Mouse (Mus musculus) CH12.LX (cell line): Measurements from ENCODE around the gene Tpsg1.

Experiments used
- CHD2 ChIP-seq: IDR thresholded peaks from 2 replicates; pipeline ENCODE4 v1.6.1; 2011; ENCODE audit warnings: low read length, improper control_type of control experiment
- CTCF ChIP-seq, 2 experiments: IDR thresholded peaks in 1 of 2; conservative IDR thresholded peaks in 1 of 2; 2 replicates each; pipeline ENCODE4 v1.5.1; 2011 to 2012; ENCODE audit warnings: low read depth in 2 of 2, low read length in 2 of 2, improper control_type of control experiment in 1 of 2, inconsistent platforms in 1 of 2, mild to moderate bottlenecking in 1 of 2, moderate library complexity in 1 of 2
- EP300 ChIP-seq: IDR thresholded peaks from 2 replicates; pipeline ENCODE4 v1.6.1; 2011; ENCODE audit warnings: low read length, improper control_type of control experiment
- JUND ChIP-seq: conservative IDR thresholded peaks from 2 replicates; pipeline ENCODE4 v1.6.1; 2011; ENCODE audit warnings: low read depth, low read length, improper control_type of control experiment
- MAFK ChIP-seq: IDR thresholded peaks from 2 replicates; pipeline ENCODE4 v1.6.1; 2011; ENCODE audit warnings: low read length, improper control_type of control experiment; ENCODE audit not compliant: insufficient replicate concordance
- MEF2A ChIP-seq: IDR thresholded peaks from 2 replicates; pipeline ENCODE4 v1.6.1; 2014; ENCODE audit warnings: low read depth, mild to moderate bottlenecking, inconsistent platforms, low read length, improper control_type of control experiment, borderline replicate concordance
- PAX5 ChIP-seq: IDR thresholded peaks from 2 replicates; pipeline ENCODE4 v1.6.1; 2012; ENCODE audit warnings: low read length, inconsistent platforms, mixed read lengths
- POLR2A ChIP-seq: IDR thresholded peaks from 2 replicates; pipeline ENCODE4 v1.6.1; 2011; ENCODE audit warnings: low read depth, mild to moderate bottlenecking, improper control_type of control experiment, low read length
- POLR2AphosphoS2 ChIP-seq: IDR thresholded peaks from 2 replicates; pipeline ENCODE4 v1.6.1; 2011; ENCODE audit warnings: low read depth, low read length, improper control_type of control experiment
- SMC3 ChIP-seq: IDR thresholded peaks from 2 replicates; pipeline ENCODE4 v1.6.1; 2011; ENCODE audit warnings: low read depth, low read length, improper control_type of control experiment
- TBP ChIP-seq: conservative IDR thresholded peaks from 2 replicates; pipeline ENCODE4 v1.6.1; 2011; ENCODE audit warnings: low read depth, low read length, improper control_type of control experiment
- TCF12 ChIP-seq: IDR thresholded peaks from 2 replicates; pipeline ENCODE4 v1.6.1; 2014; ENCODE audit warnings: low read depth, mild to moderate bottlenecking, inconsistent platforms, low read length, improper control_type of control experiment
- USF1 ChIP-seq: IDR thresholded peaks from 2 replicates; pipeline ENCODE4 v1.6.1; 2014; ENCODE audit warnings: low read depth, mild to moderate bottlenecking, inconsistent platforms, low read length, improper control_type of control experiment
- ZNF384 ChIP-seq: IDR thresholded peaks from 2 replicates; pipeline ENCODE4 v1.6.1; 2012; ENCODE audit warnings: low read depth, low read length, improper control_type of control experiment, inconsistent platforms

GRCm38 (mm10) chr17:25397804-25398519, 28.9 kb downstream of the Tpsg1 start:
- TF ChIP-seq CTCF (conservative IDR thresholded peaks at IDR 0.05 in 1 of 2, IDR thresholded peaks at IDR 0.05 in 1 of 2; ENCODE audit: low read depth in 2 of 2, low read length in 2 of 2) (peak; percentile 63 to 96), EP300 (no peak), CHD2 (no peak), SMC3 (peak; percentile 98), PAX5 (no peak), ZNF384 (no peak), MEF2A (no peak), JUND (no peak), USF1 (no peak), TBP (no peak), POLR2AphosphoS2 (no peak), TCF12 (no peak), POLR2A (no peak), MAFK (no peak)
